ENCODE assay signal across 19 mouse cellular contexts in genomic region chr9:63691960-63692359, GRCm38 (mm10).
"Had no signal": no experiment of that assay in that cellular context is flagged by ENCODE, and none has a peak within 500 bp of the region (broad histone marks: within the 10 kb centered on the region; RNA-seq: fewer than 3 reads in every experiment).

No protein-coding gene starts in this region.

- H3K36me3 ChIP-seq: liver, embryonic 15.5 days; midbrain, embryonic 12.5 days; midbrain, embryonic 15.5 days; neural tube, embryonic 12.5 days; neural tube, embryonic 15.5 days had no signal

- ATAC-seq: midbrain, embryonic 15.5 days had no signal

- H3K27me3 ChIP-seq: limb, embryonic 15.5 days; liver, embryonic 15.5 days; midbrain, embryonic 12.5 days; midbrain, embryonic 15.5 days; neural tube, embryonic 12.5 days; neural tube, embryonic 15.5 days had no signal

- H3K27ac ChIP-seq: limb, embryonic 15.5 days; liver, embryonic 15.5 days; midbrain, embryonic 12.5 days; midbrain, embryonic 15.5 days; neural tube, embryonic 12.5 days; neural tube, embryonic 15.5 days had no signal

- DNase-seq: kidney, adult 11 months; kidney, adult 8-10 months; kidney, postnatal 25 days; layer of hippocampus, adult 9-11 months; lung, adult 2 months; lung, postnatal 14 days; lung, postnatal 4 days; right cerebral cortex, adult 18-20 months; right cerebral cortex, postnatal 25 days; spleen, adult 18-20 months; thymus, postnatal 25 days had no signal

- H3K4me3 ChIP-seq: layer of hippocampus, adult 2 months; limb, embryonic 15.5 days; liver, embryonic 15.5 days; midbrain, embryonic 12.5 days; midbrain, embryonic 15.5 days; neural tube, embryonic 12.5 days; neural tube, embryonic 15.5 days had no signal

- H3K4me2 ChIP-seq: limb, embryonic 15.5 days; liver, embryonic 11.5 days; liver, embryonic 15.5 days; midbrain, embryonic 12.5 days; midbrain, embryonic 15.5 days; neural tube, embryonic 12.5 days; neural tube, embryonic 15.5 days had no signal

- H3K9ac ChIP-seq: limb, embryonic 15.5 days; liver, embryonic 15.5 days; midbrain, embryonic 12.5 days; midbrain, embryonic 15.5 days; neural tube, embryonic 12.5 days; neural tube, embryonic 15.5 days had no signal

- H3K9me3 ChIP-seq: limb, embryonic 15.5 days; liver, embryonic 15.5 days; midbrain, embryonic 12.5 days; midbrain, embryonic 15.5 days; neural tube, embryonic 12.5 days; neural tube, embryonic 15.5 days had no signal
